Mouse (Mus musculus): Measurements from ENCODE around the gene Cpa3. TPM values are rescaled to one million over a fixed set of nuclear protein-coding genes. Genes with fewer than 3 reads are reported as not detected.

Gene Cpa3
- polyA plus RNA-seq (2016; fragmentation: Nextera tagmentation; extraction: Ambion mirVana): not detected in 2 replicates

DNA sequence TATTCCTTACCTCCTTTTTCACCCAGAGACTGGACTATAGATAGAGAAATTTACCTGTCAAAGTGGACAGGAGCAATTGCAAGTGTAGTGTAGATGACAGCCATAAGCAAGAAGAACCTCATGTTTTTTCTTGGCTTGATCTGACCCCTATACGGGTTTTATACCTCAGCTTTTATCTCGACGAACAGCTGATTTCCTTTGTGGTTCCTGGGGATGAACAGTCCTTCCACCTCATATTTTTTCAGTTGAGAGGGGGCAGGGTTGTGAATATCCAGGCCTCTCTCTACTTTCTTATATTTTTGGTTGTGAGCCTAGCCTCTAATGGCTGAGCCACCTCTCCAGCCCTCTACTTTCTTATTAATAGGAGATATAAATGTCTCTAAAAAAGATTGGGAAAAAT is at the start of gene Cpa3:
Gene Cpa3 (minus strand): TSS at position 132 of the 400 bp plus-strand sequence.
- H3K4me1 ChIP-seq: no peaks in the 10 kb centered on the region
- H3K27me3 ChIP-seq (ENCODE audit: low read depth, poor library complexity, severe bottlenecking): no peaks in the 10 kb centered on the region
- DNase-seq (ENCODE audit: low spot score): no peak
- no peaks in the 10 kb centered on the region for H3K9me3 ChIP-seq (replicated peaks)
- H3K36me3 ChIP-seq: no peaks in the 10 kb centered on the region
- WGBS: 88% methylated on average over 3 of the region's 3 CpGs
- H3K27ac ChIP-seq: no peak within 1 kb of the TSS
- no peak within 1 kb of the TSS for H3K4me3 ChIP-seq

DNA sequence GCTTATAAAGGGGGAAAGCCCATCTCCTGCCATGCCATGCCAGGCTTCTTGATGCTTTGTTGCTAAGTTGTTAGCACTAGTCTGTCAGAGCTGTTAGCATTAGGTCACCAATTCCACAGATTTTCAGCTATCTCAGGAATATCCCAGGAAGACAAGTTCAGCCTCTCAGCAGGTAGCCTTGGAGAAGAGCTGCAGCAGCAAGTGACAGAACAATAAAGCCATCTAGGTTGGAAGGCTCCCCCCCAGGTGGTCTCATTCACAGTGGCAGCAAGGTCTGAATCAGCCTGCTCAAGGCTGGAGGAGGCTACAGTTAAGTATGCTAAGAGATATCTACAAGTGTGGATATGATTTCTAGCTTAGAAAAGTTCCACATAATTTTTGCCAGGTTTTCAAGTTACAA is 49.4 kb upstream of the Cpa3 start:
- H3K4me1 ChIP-seq: no peaks in the 10 kb centered on the region
- no peaks in the 10 kb centered on the region for H3K27me3 ChIP-seq (ENCODE audit: low read depth, poor library complexity, severe bottlenecking)
- DNase-seq (ENCODE audit: low spot score): no peak
- H3K4me3 ChIP-seq: no peak overlapping the region
- no peak overlapping the region for H3K27ac ChIP-seq
- H3K9me3 ChIP-seq (replicated peaks): no peaks in the 10 kb centered on the region
- no peaks in the 10 kb centered on the region for H3K36me3 ChIP-seq

DNA sequence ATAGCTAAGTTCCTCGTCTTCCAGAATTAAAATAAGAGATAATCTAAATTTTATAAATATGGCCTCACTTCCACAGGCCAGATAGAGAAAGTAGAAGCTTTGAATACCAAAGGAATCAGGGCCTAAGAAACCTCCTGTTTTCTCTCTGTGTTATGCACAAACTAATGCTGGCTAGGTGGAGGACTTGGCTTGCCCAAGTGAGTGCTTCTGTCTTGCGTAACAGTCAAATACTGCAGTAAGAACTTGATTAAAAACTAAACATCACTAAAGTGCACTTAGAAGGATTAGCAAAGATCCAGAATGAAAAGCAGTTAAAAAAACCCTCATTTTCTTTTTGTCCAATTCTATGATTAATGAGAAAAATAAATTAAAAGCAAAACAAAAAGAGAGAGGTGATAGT is 46.8 kb upstream of the Cpa3 start:
- H3K4me1 ChIP-seq: no peaks in the 10 kb centered on the region
- no peaks in the 10 kb centered on the region for H3K9me3 ChIP-seq (replicated peaks)
- H3K36me3 ChIP-seq: no peaks in the 10 kb centered on the region
- no peak overlapping the region for H3K27ac ChIP-seq
- 88% methylated on average over 2 of the region's 2 CpGs for WGBS
- no peaks in the 10 kb centered on the region for H3K27me3 ChIP-seq (ENCODE audit: low read depth, poor library complexity, severe bottlenecking)
- no peak for DNase-seq (ENCODE audit: low spot score)
- no peak overlapping the region for H3K4me3 ChIP-seq

DNA sequence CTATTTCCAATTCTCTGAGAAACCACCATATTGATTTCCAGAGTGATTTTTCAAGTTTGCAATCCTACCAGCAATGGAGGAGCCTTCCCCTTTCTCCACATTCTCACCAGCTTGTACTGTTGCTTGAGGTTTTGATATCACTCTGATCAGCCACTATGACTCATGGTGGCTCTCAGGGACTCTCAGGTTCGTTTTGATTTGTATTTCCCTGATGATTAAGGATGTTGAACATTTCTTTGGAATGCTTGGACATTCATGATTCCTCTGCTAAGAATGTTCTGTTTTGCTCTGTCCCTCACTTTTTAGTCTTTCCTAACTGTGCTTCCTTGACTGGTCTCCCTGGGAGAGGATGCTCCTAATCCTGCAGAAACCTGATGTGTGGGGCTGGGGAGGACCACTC is 39.8 kb upstream of the Cpa3 start:
- no peaks in the 10 kb centered on the region for H3K4me1 ChIP-seq
- no peaks in the 10 kb centered on the region for H3K9me3 ChIP-seq (replicated peaks)
- no peaks in the 10 kb centered on the region for H3K36me3 ChIP-seq
- WGBS: 68% methylated on average over 1 of the region's 1 CpGs
- no peaks in the 10 kb centered on the region for H3K27me3 ChIP-seq (ENCODE audit: low read depth, poor library complexity, severe bottlenecking)
- no peak for DNase-seq (ENCODE audit: low spot score)
- no peak overlapping the region for H3K27ac ChIP-seq
- no peak overlapping the region for H3K4me3 ChIP-seq

DNA sequence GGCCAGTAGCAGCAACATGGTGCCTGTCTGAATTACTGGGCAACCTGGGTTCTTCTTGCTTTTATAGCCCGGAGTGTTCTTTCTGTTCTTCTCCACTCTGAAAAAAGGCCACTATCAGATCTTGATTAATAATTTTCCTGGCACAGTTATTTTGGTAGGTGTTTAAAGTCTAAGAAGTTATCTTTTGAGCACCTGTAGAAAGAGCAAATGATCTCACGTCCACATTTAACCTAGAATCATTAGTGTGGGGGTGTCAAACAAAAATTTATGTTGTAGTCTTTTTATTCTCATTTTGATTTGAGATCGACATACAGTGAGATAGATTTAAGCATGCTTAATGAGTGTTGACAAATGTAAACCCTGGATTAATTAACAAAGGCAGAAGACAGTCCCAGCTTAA is 33.7 kb upstream of the Cpa3 start, which contains the start of gene Cpb1:
Gene Cpb1 (minus strand): TSS at position 101 of the 400 bp plus-strand sequence.
- Histone ChIP-seq H3K27me3 (ENCODE audit: low read depth, poor library complexity, severe bottlenecking) (no peaks in the 10 kb centered on the region), H3K4me1 (0 out of 2 replicates have a peak, but pooled peaks cover 5% of the 10 kb centered on the region), H3K36me3 (no peaks in the 10 kb centered on the region), H3K9me3 (replicated peaks) (no peaks in the 10 kb centered on the region), H3K27ac (no peak within 1 kb of the TSS), H3K4me3 (no peak within 1 kb of the TSS)
- 87% methylated on average over 3 of the region's 3 CpGs for WGBS
- DNase-seq (ENCODE audit: low spot score): no peak

DNA sequence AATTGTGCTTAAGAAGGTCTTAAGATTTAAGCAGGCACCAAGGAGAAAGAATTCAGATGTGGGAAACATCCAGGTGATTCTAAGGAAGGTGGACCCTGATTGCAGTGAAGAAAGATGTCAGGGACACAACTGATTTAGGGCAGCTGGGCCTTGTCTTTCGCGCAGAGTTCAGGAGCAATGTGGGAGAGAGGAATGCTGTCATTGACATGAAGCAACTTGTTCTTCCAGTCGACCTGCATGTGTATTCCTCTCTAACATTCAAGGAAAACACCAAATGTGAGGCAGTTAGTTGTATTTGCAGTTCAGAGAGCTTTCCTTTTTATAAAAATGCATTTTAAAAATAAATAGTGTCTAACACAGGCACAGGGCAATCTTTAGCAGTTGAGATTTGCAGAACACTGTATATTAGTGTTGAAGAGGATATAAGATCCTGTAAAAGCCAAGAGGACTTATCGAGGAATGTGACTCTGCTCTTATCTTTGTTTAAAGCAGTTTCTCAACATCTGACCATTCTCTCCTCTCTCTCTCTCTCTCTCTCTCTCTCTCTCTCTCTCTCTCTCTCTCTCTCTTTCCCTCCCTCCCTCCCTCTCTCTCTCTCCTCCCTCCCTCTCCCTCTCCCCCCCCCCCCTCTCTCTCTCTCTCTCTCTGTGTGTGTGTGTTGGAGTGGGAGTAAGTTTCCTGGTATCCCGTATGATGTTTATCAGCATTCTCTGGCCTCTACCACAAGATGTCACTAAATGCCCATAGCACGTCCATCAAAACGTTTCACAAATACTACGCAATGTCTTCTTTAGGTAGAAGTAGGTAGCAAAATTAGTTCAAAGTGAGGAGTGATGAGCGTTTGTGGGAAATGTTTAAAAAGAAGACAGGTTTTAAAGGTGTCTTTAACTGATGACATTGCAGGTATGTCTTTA is 12.8 kb upstream of the Cpa3 start:
- DNase-seq (ENCODE audit: low spot score): no peak
- no peaks in the 10 kb centered on the region for H3K9me3 ChIP-seq (replicated peaks)
- H3K27ac ChIP-seq: no peak overlapping the region
- H3K4me3 ChIP-seq: no peak overlapping the region
- 47% methylated on average over 9 of the region's 9 CpGs for WGBS
- H3K4me1 ChIP-seq: no peaks in the 10 kb centered on the region
- H3K36me3 ChIP-seq: no peaks in the 10 kb centered on the region
- H3K27me3 ChIP-seq (ENCODE audit: low read depth, poor library complexity, severe bottlenecking): no peaks in the 10 kb centered on the region

DNA sequence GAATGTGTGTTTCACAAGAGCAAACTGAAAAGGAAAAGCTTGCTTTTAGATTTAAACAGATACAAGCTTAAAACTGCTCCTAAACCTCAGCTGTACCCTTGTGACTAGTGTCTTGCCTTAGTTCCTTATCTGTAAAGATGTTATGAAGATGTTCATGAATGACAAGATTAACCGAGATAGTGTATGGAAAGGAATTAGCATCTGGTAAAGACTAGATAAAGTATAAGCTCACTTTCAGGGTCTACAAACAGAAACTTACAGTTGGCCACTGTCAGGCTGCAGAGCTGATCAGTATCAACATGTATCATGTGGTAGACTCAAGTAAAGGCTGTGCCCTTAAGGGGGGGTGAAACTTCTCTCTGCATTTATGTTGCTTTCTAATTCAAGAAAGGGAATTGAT is 1.9 kb upstream of the Cpa3 start:
- H3K4me1 ChIP-seq: no peaks in the 10 kb centered on the region
- 89% methylated on average over 1 of the region's 1 CpGs for WGBS
- H3K4me3 ChIP-seq: no peak overlapping the region
- no peaks in the 10 kb centered on the region for H3K27me3 ChIP-seq (ENCODE audit: low read depth, poor library complexity, severe bottlenecking)
- no peak overlapping the region for H3K27ac ChIP-seq
- DNase-seq (ENCODE audit: low spot score): no peak
- H3K9me3 ChIP-seq (replicated peaks): no peaks in the 10 kb centered on the region
- H3K36me3 ChIP-seq: no peaks in the 10 kb centered on the region

DNA sequence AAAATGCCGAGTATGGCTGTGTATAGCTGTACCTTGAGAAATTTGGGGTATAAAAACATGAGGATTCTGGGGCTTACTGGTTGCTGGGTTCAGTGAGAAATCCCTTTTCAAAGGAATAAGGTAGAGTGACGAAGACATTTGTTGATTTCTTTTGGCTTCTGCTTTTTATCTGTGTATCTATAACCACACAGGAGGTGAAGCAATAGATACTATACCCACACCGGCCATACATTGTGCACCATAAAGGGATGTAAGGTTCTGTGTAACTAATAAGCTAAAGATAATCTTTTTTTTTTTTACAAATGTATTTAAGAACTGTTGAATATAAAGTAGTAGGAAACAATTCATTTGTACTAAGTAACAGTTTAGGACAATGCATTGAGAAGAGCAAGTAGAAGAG is 2.2 kb downstream of the Cpa3 start:
- no peak for DNase-seq (ENCODE audit: low spot score)
- Histone ChIP-seq H3K27ac (no peak overlapping the region), H3K9me3 (replicated peaks) (no peaks in the 10 kb centered on the region), H3K36me3 (no peaks in the 10 kb centered on the region), H3K4me1 (no peaks in the 10 kb centered on the region), H3K27me3 (ENCODE audit: low read depth, poor library complexity, severe bottlenecking) (no peaks in the 10 kb centered on the region), H3K4me3 (no peak overlapping the region)
- WGBS: 91% methylated on average over 3 of the region's 3 CpGs

DNA sequence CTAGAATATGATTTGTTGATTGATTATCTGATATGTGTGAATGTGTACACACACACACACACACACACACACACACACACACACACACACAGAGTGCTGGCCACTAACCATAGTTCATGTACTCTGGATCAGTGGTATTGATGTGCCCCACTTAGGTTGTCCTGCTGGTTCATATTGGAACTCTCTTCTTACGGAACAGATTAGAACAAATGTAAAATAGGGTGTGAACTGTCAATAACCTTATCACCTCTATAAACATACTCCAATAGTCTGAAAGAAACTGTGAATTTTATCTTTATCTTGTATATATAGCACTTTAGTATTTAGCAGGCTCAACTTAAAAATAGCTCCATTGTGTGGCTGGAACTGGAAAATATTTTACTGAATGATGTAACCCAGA is 5.0 kb downstream of the Cpa3 start:
- Histone ChIP-seq H3K27ac (no peak overlapping the region), H3K36me3 (no peaks in the 10 kb centered on the region), H3K4me3 (no peak overlapping the region), H3K4me1 (no peaks in the 10 kb centered on the region), H3K9me3 (replicated peaks) (no peaks in the 10 kb centered on the region), H3K27me3 (ENCODE audit: low read depth, poor library complexity, severe bottlenecking) (no peaks in the 10 kb centered on the region)
- 82% methylated on average over 1 of the region's 1 CpGs for WGBS
- DNase-seq (ENCODE audit: low spot score): no peak

DNA sequence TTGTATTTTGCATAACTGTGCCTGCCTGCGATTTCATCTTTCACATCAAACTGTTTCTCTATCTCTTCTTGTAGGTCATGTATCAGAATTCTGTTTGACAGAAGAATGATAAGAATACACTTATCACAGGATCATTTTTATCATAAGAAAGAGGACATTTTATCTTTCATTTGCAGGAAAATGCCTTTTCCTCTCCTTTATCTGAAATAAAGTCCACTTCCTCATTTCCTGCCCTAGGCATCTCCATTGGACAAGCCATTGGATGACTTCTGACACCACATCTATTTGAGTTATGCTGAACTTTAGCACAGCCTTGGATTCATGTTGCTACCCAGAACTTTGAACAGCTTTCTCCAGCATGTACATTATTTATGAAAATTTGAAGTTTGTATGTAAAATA is 13.0 kb downstream of the Cpa3 start:
- WGBS: 85% methylated on average over 1 of the region's 1 CpGs
- DNase-seq (ENCODE audit: low spot score): no peak
- Histone ChIP-seq H3K36me3 (no peaks in the 10 kb centered on the region), H3K27me3 (ENCODE audit: low read depth, poor library complexity, severe bottlenecking) (no peaks in the 10 kb centered on the region), H3K27ac (no peak overlapping the region), H3K4me3 (no peak overlapping the region), H3K4me1 (no peaks in the 10 kb centered on the region), H3K9me3 (replicated peaks) (no peaks in the 10 kb centered on the region)

DNA sequence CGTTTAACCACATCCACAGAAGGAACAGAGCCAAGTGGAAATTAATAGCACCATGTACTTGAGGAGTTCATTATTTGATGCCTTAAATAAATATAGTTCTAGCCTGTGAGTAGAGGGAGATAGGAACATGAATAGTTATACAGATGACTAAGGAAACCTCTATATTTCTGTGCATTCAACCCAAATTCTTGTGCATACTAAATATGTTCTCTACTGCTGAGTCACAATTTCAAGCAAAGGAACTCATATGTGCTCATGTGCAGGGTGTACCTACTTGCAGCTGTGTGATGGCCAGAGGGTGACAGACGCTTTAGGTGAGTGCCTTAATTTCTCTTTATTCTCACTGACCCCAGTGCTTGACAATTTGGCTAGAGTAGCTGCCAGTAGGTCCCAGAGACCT is 16.6 kb downstream of the Cpa3 start:
- Histone ChIP-seq H3K36me3 (no peaks in the 10 kb centered on the region), H3K4me3 (no peak overlapping the region), H3K27me3 (ENCODE audit: low read depth, poor library complexity, severe bottlenecking) (no peaks in the 10 kb centered on the region), H3K9me3 (replicated peaks) (no peaks in the 10 kb centered on the region), H3K4me1 (no peaks in the 10 kb centered on the region), H3K27ac (no peak overlapping the region)
- 90% methylated on average over 2 of the region's 2 CpGs for WGBS
- no peak for DNase-seq (ENCODE audit: low spot score)

DNA sequence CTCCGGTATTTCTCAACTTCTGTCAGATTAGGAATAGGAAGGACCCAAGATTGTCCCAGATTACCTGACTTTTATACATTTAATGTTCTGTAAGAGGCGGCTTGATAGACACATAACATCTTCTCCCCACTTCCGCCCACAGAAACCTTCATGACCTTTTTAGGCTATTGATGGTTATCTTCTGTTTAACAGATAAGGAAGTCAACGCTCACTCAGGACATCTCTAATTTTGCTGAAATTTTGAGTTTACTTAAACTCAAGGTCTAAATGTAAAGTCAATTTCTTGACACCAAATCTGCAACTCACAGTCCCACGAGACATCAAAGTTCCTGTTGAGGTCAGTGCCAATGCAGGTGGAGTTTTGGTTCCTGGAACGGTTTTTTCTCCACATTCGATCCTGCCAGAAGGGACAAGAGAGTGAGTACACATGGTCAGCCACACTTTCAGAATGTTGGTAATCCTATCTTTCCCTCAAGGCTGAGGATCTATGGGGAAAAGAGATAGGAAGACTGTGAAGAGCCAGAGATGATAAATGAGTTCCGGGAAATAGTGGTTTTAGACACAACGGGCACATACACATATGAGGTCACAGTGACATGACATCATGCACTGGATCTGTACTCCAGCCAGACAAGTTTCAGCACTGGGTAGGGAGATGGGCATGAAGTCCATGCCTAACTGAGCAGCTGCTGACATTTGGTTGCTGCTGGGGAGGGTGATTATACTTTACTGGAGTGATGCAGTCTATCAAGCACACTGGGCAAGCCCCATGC is 18.9 kb downstream of the Cpa3 start:
- no peak for DNase-seq (ENCODE audit: low spot score)
- H3K36me3 ChIP-seq: no peaks in the 10 kb centered on the region
- H3K27me3 ChIP-seq (ENCODE audit: low read depth, poor library complexity, severe bottlenecking): no peaks in the 10 kb centered on the region
- WGBS: 94% methylated on average over 9 of the region's 9 CpGs
- no peak overlapping the region for H3K27ac ChIP-seq
- H3K4me3 ChIP-seq: no peak overlapping the region
- no peaks in the 10 kb centered on the region for H3K9me3 ChIP-seq (replicated peaks)
- H3K4me1 ChIP-seq: no peaks in the 10 kb centered on the region

DNA sequence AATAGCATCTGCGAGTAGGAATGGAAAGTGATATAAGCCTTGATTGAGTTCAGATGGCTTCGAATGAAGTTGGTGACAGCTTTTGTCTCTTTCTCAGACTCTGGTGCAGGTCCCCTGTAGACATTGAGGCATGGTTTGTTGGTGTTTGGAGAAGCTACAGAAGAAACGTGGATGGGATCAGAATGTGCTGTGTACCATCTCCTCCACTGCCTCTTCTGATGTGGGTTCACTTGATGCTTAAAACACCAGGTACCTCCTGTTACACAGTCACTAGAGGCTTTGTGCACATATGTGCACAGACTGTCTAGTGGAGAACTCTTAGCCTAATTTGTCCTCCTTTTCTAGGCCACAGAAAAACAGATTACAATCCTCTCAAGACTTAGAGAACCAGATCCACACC is 19.8 kb downstream of the Cpa3 start:
- no peaks in the 10 kb centered on the region for H3K36me3 ChIP-seq
- 80% methylated on average over 3 of the region's 3 CpGs for WGBS
- H3K4me1 ChIP-seq: no peaks in the 10 kb centered on the region
- no peak for DNase-seq (ENCODE audit: low spot score)
- H3K27me3 ChIP-seq (ENCODE audit: low read depth, poor library complexity, severe bottlenecking): no peaks in the 10 kb centered on the region
- H3K27ac ChIP-seq: no peak overlapping the region
- no peaks in the 10 kb centered on the region for H3K9me3 ChIP-seq (replicated peaks)
- H3K4me3 ChIP-seq: no peak overlapping the region
